Mouse (Mus musculus): ENCODE results near the gene Sec63.

Gene Sec63

GRCm38 (mm10) chr10:42760999-42761900, at the start of gene Sec63:
TSS of gene Sec63 (plus strand) at chr10:42761496.
- DNase-seq (ENCODE audit: low spot score): peak; percentile 93

- DNase-seq (ENCODE audit: low spot score): no peak
These were observed 46.6 kb upstream of the Sec63 start for GRCm38 (mm10) chr10:42714676-42715075.

- DNase-seq (ENCODE audit: low spot score): no peak
These were observed 45.8 kb upstream of the Sec63 start for GRCm38 (mm10) chr10:42715366-42716035.

- DNase-seq (ENCODE audit: low spot score): no peak
These were observed 39.2 kb upstream of the Sec63 start for GRCm38 (mm10) chr10:42722116-42722515.

- no peak for DNase-seq (ENCODE audit: low spot score)
These were observed 37.7 kb upstream of the Sec63 start for GRCm38 (mm10) chr10:42723275-42724232.

- DNase-seq (ENCODE audit: low spot score): no peak
These were observed 31.7 kb upstream of the Sec63 start for GRCm38 (mm10) chr10:42729607-42730006.

- DNase-seq (ENCODE audit: low spot score): no peak
These were observed 26.7 kb upstream of the Sec63 start for GRCm38 (mm10) chr10:42734546-42735060.

- DNase-seq (ENCODE audit: low spot score): no peak
These were observed 9.5 kb upstream of the Sec63 start for GRCm38 (mm10) chr10:42751813-42752212.

- no peak for DNase-seq (ENCODE audit: low spot score)
These were observed 7.0 kb upstream of the Sec63 start for GRCm38 (mm10) chr10:42754341-42754740.

- DNase-seq (ENCODE audit: low spot score): no peak
These were observed 1.6 kb upstream of the Sec63 start for GRCm38 (mm10) chr10:42759741-42760140.

- DNase-seq (ENCODE audit: low spot score): no peak
These were observed 967 bp upstream of the Sec63 start for GRCm38 (mm10) chr10:42760329-42760728.

- DNase-seq (ENCODE audit: low spot score): peak; percentile 39
These were observed 789 bp downstream of the Sec63 start for GRCm38 (mm10) chr10:42761901-42762669.

- DNase-seq (ENCODE audit: low spot score): peak; percentile 32
These were observed 1.4 kb downstream of the Sec63 start for GRCm38 (mm10) chr10:42762670-42763058.

- DNase-seq (ENCODE audit: low spot score): no peak
These were observed 1.9 kb downstream of the Sec63 start for GRCm38 (mm10) chr10:42763246-42763645.

- no peak for DNase-seq (ENCODE audit: low spot score)
These were observed 4.0 kb downstream of the Sec63 start for GRCm38 (mm10) chr10:42765344-42765743.

GRCm38 (mm10) chr10:42775450-42775849, 14.2 kb downstream of the Sec63 start:
- DNase-seq (ENCODE audit: low spot score): no peak

GRCm38 (mm10) chr10:42780753-42781152, 19.5 kb downstream of the Sec63 start:
- no peak for DNase-seq (ENCODE audit: low spot score)

GRCm38 (mm10) chr10:42781672-42782071, 20.4 kb downstream of the Sec63 start:
- DNase-seq (ENCODE audit: low spot score): no peak

GRCm38 (mm10) chr10:42800922-42801321, 39.6 kb downstream of the Sec63 start:
- DNase-seq (ENCODE audit: low spot score): no peak

GRCm38 (mm10) chr10:42825923-42826322, 64.6 kb downstream of the Sec63 start:
- DNase-seq (ENCODE audit: low spot score): no peak

- DNase-seq (ENCODE audit: low spot score): no peak
These were observed 65.9 kb downstream of the Sec63 start for GRCm38 (mm10) chr10:42827155-42827554.
